Mouse (Mus musculus): ENCODE data around the gene Cybrd1.

DNA sequence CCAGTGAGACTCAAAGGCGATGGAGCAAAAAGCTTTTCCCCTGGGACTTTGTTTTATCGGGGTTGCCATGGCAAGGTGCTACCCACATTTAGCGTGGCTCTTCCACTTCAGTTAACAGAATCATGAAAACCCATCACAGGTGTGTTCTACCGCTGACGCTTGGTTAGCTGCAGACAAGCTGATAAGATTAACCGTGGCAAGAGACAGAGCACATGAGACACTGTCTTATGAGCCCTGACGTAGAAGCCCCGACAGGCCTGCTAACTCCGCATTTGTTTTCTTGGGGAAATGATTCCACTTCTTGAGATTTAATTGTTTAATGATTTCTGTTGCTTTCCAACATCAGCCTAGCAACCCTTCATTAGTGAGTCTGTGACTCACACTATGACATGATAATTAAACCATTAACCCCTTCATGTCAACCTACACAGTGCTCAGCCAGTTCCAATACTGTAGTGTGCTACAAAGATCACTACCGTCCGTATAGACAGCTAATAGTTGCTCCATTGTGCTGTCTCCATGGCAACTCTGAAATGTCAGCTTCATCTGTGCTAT, 42.7 kb downstream of the Cybrd1 start:
- no peak for TF ChIP-seq CTCF (IDR thresholded peaks at IDR 0.05; ENCODE audit: control insufficient read depth, insufficient read depth, insufficient read length)
- no peak for TF ChIP-seq MAX (IDR thresholded peaks at IDR 0.05)
- TF ChIP-seq MYOD1 (IDR thresholded peaks at IDR 0.05; ENCODE audit: control insufficient read depth, insufficient read length, low read depth), result no peak
